ENCODE assay signal across 22 mouse cellular contexts in genomic region chr8:10512105-10512504, GRCm38 (mm10).
DNase-seq lines count a peak whose midpoint lies in the region; ATAC-seq and TF ChIP-seq lines count a peak whose summit lies in the region.
"Had no signal": no experiment of that assay in that cellular context is flagged by ENCODE, and none has a peak within 500 bp of the region (broad histone marks: within the 10 kb centered on the region; RNA-seq: fewer than 3 reads in every experiment).

No protein-coding gene starts in this region.

- no peaks in the 10 kb centered on the region for H3K36me3 ChIP-seq in limb, embryonic 15.5 days
- H3K36me3 ChIP-seq in limb, embryonic 10.5 days, result no peaks in the 10 kb centered on the region
- H3K36me3 ChIP-seq: embryonic facial prominence, embryonic 13.5 days; embryonic facial prominence, embryonic 15.5 days; forebrain, embryonic 10.5 days; forebrain, embryonic 12.5 days had no signal

- H3K27me3 ChIP-seq in limb, embryonic 15.5 days, result no peaks in the 10 kb centered on the region
- H3K27me3 ChIP-seq in limb, embryonic 10.5 days (ENCODE audit: low read depth, poor library complexity, severe bottlenecking), result no peaks in the 10 kb centered on the region
- H3K27me3 ChIP-seq: embryonic facial prominence, embryonic 15.5 days; forebrain, embryonic 12.5 days had no signal

- peak; percentile 58; the same call in 1 of the 2 replicates for ATAC-seq in limb, embryonic 15.5 days (ENCODE audit: insufficient number of reproducible peaks, low FRiP score, low TSS enrichment, low read depth)
- ATAC-seq: forebrain, embryonic 14.5 days; forebrain, embryonic 16.5 days had no signal

- TF ChIP-seq CTCF in olfactory bulb, adult 2 months (IDR thresholded peaks at IDR 0.05; ENCODE audit: insufficient read depth, low read depth, low read length), result no peak

- H3K4me1 ChIP-seq in limb, embryonic 15.5 days, result no peaks in the 10 kb centered on the region
- H3K4me1 ChIP-seq in limb, embryonic 10.5 days, result no peaks in the 10 kb centered on the region
- H3K4me1 ChIP-seq in olfactory bulb, adult 2 months (ENCODE audit: control insufficient read depth, insufficient read depth, low read length), result peaks cover 10% of the 10 kb centered on the region; the same call in 1 of the 2 replicates
- H3K4me1 ChIP-seq: embryonic facial prominence, embryonic 13.5 days; embryonic facial prominence, embryonic 15.5 days; forebrain, embryonic 10.5 days; forebrain, embryonic 12.5 days had no signal

- WGBS in limb, embryonic 15.5 days, result 82% methylated on average over 3 of the region's 3 CpGs
- 81% methylated on average over 3 of the region's 3 CpGs for WGBS in limb, embryonic 10.5 days
- WGBS in olfactory bulb, adult 2 months, result 35% methylated on average over 3 of the region's 3 CpGs

- no peaks in the 10 kb centered on the region for H3K9me3 ChIP-seq in limb, embryonic 15.5 days
- no peaks in the 10 kb centered on the region for H3K9me3 ChIP-seq in limb, embryonic 10.5 days (replicated peaks)
- H3K9me3 ChIP-seq: embryonic facial prominence, embryonic 13.5 days; embryonic facial prominence, embryonic 15.5 days; forebrain, embryonic 10.5 days; forebrain, embryonic 12.5 days had no signal

- H3K4me3 ChIP-seq in limb, embryonic 15.5 days, result no peak overlapping the region
- H3K4me3 ChIP-seq in limb, embryonic 10.5 days, result no peak overlapping the region
- H3K4me3 ChIP-seq in olfactory bulb, adult 2 months (ENCODE audit: insufficient read depth, low read depth, low read length), result no peak overlapping the region
- H3K4me3 ChIP-seq: embryonic facial prominence, embryonic 13.5 days; embryonic facial prominence, embryonic 15.5 days; erythroblast, embryonic 14.5 days; forebrain, embryonic 10.5 days; forebrain, embryonic 12.5 days had no signal

- H3K9ac ChIP-seq in limb, embryonic 15.5 days, result no peak overlapping the region
- H3K9ac ChIP-seq: embryonic facial prominence, embryonic 13.5 days; embryonic facial prominence, embryonic 15.5 days; forebrain, embryonic 12.5 days had no signal

- H3K4me2 ChIP-seq in limb, embryonic 15.5 days, result no peak overlapping the region
- H3K4me2 ChIP-seq: embryonic facial prominence, embryonic 13.5 days; embryonic facial prominence, embryonic 15.5 days; forebrain, embryonic 12.5 days had no signal

- no peak overlapping the region for H3K27ac ChIP-seq in limb, embryonic 15.5 days
- no peak overlapping the region for H3K27ac ChIP-seq in limb, embryonic 10.5 days
- 0 out of 2 replicates have a peak overlapping the region, but pooled peaks have one; percentile 30 for H3K27ac ChIP-seq in olfactory bulb, adult 2 months (ENCODE audit: insufficient read depth, low read depth, low read length)
- H3K27ac ChIP-seq: embryonic facial prominence, embryonic 13.5 days; embryonic facial prominence, embryonic 15.5 days; forebrain, embryonic 10.5 days; forebrain, embryonic 12.5 days had no signal

- TF ChIP-seq POLR2A in olfactory bulb, adult 2 months (IDR thresholded peaks at IDR 0.05; ENCODE audit: insufficient read depth, low read depth, low read length), result no peak

- no peak for DNase-seq in limb, embryonic 10.5 days (ENCODE audit: low spot score)
- peak; percentile 32 for DNase-seq in right cerebral cortex, adult 18-20 months
- no peak for DNase-seq in right cerebral cortex, postnatal 14 days
- peak; percentile 59 for DNase-seq in brain, adult 2 months (ENCODE audit: low read depth, low spot score)
- no peak for DNase-seq in thymus, postnatal 4 days
- DNase-seq in cerebellum, adult 8-10 months, result no peak
- DNase-seq: adrenal gland, postnatal 25 days; cerebellum, adult 11-12 months; cerebellum, adult 2 months; cerebellum, adult 9-11 months; cerebellum, postnatal 14 days; cerebellum, postnatal 36 days; embryo, embryonic 11 days had no signal

Comparison
In these comparisons a context has a peak if more than half of its experiments do, and no peak if none do; other contexts are left out.
1. DNase-seq: peak in right cerebral cortex, adult 18-20 months (single experiment) and brain, adult 2 months (single experiment); none in limb, embryonic 10.5 days (single experiment), right cerebral cortex, postnatal 14 days (single experiment), thymus, postnatal 4 days (single experiment) and cerebellum, adult 8-10 months (single experiment).